Mouse (Mus musculus) liver, embryonic 14.5 days (tissue): ENCODE data around the gene Pp2d1. TPM values are rescaled to one million over a fixed set of nuclear protein-coding genes. Genes with fewer than 3 reads are reported as not detected.
"Not testable (repeated sequence)": the region's sequence is repeated elsewhere in the genome, so short reads cannot be mapped to it uniquely, and the experiment has no call there.

Experiments used
- ATAC-seq: fragments of 200-750 bp; cut with Nextera tagmentation; 2 replicates; pipeline ENCODE4 v1.8.0; 2017; ENCODE audit warnings: moderate number of reproducible peaks, mild to moderate bottlenecking, moderate library complexity; ENCODE audit not compliant: insufficient read depth
- DNase-seq, 3 experiments: peaks; one replicate each; pipeline ENCODE4 v3.0.0-alpha.2; 2012 to 2013; ENCODE audit warnings: low read depth in 3 of 3, low spot score in 3 of 3
- H3K27ac ChIP-seq: fragments of 300-500 bp; sonication (generic); 2 replicates; pipeline ENCODE4 v1.5.1; 2014; ENCODE audit warnings: moderate library complexity, mild to moderate bottlenecking, control low read depth, inconsistent platforms
- H3K27me3 ChIP-seq: fragments of 300-500 bp; sonication (generic); 2 replicates; pipeline ENCODE4 v1.6.1; 2014; ENCODE audit warnings: mild to moderate bottlenecking, low read length, moderate library complexity; ENCODE audit not compliant: control insufficient read depth, insufficient read depth
- H3K36me3 ChIP-seq: fragments of 300-500 bp; sonication (generic); replicated peaks from 2 replicates; pipeline ENCODE4 v1.6.1; 2014; ENCODE audit warnings: low read depth; ENCODE audit not compliant: control insufficient read depth, insufficient read depth
- H3K4me1 ChIP-seq, 2 experiments: fragments of 200-500 bp in 1 of 2; fragments of 300-500 bp in 1 of 2; sonication (generic) in 1 of 2; replicated peaks; 2 replicates each; pipeline ENCODE4 v1.6.1; 2012 to 2014; ENCODE audit warnings: antibody characterized with exemption in 1 of 2, inconsistent platforms in 1 of 2, low read length in 1 of 2; ENCODE audit not compliant: control insufficient read depth in 2 of 2, insufficient read depth in 2 of 2
- H3K4me2 ChIP-seq: fragments of 300-500 bp; sonication (generic); 2 replicates; pipeline ENCODE4 v1.6.1; 2014; ENCODE audit warnings: low read depth, mild to moderate bottlenecking, control low read depth, moderate library complexity
- H3K4me3 ChIP-seq, 2 experiments: fragments of 200-500 bp in 1 of 2; fragments of 300-500 bp in 1 of 2; sonication (generic) in 1 of 2; 2 replicates each; pipeline ENCODE4 v1.5.1; 2012 to 2014; ENCODE audit warnings: low read depth in 2 of 2, low read length in 2 of 2, mild to moderate bottlenecking in 2 of 2, control low read depth in 1 of 2, inconsistent platforms in 1 of 2, moderate library complexity in 1 of 2; ENCODE audit not compliant: insufficient read depth in 1 of 2
- H3K9ac ChIP-seq: fragments of 300-500 bp; sonication (generic); replicated peaks from 2 replicates; pipeline ENCODE4 v1.6.1; 2014; ENCODE audit warnings: mild to moderate bottlenecking, control low read depth, moderate library complexity
- H3K9me3 ChIP-seq: fragments of 300-500 bp; sonication (generic); 2 replicates; pipeline ENCODE4 v1.6.1; 2016; ENCODE audit warnings: low read length, mixed read lengths; ENCODE audit not compliant: control insufficient read depth
- CTCF ChIP-seq: IDR thresholded peaks from 2 replicates; pipeline ENCODE4 v1.5.1; 2016; ENCODE audit warnings: antibody characterized with exemption, low read depth, control low read depth
- EP300 ChIP-seq: IDR thresholded peaks from 2 replicates; pipeline ENCODE4 v1.6.1; 2016; ENCODE audit warnings: antibody characterized with exemption, low read depth
- WGBS: fragments of 180-500 bp; shearing (Covaris S2); extraction: QIAGEN DNeasy Blood & Tissue Kit; methylation state at CpG from one replicate; pipeline ENCODE4 v1.1.7; 2014; ENCODE audit not compliant: insufficient replicate concordance; 5-methylcytosine and 5-hydroxymethylcytosine counted together
- polyA plus RNA-seq, 2 experiments: library from polyadenylated mRNA; depleted of rRNA in 1 of 2; stranded (reverse) in 1 of 2; unstranded in 1 of 2; fragments of >200 nt; fragmentation: Nextera tagmentation in 1 of 2; extraction: Ambion mirVana in 1 of 2; gene quantifications; 2 replicates each; pipeline versions ENCODE4 v1.2.1 to v1.2.3; 2012 to 2014

Pp2d1 gene
- not detected in 2 replicates for polyA plus RNA-seq (2012; rRNA removed)
- 0.09 TPM in 1 of 2 replicates, not detected in the other for polyA plus RNA-seq (2014; fragmentation: Nextera tagmentation; extraction: Ambion mirVana)

- not testable (repeated sequence) for H3K4me2 ChIP-seq, H3K27ac ChIP-seq, H3K9me3 ChIP-seq, H3K36me3 ChIP-seq, H3K4me3 ChIP-seq, H3K27me3 ChIP-seq, H3K9ac ChIP-seq, H3K4me1 ChIP-seq, DNase-seq, ATAC-seq
- WGBS, result 72% methylated on average over 2 of the region's 2 CpGs
These were observed at the start of gene Pp2d1 for GRCm38 (mm10) chr17:53539351-53539750. TSS of gene Pp2d1 (minus strand) at chr17:53539451.

GRCm38 (mm10) chr17:53588097-53588855, 49.0 kb upstream of the Pp2d1 start:
- Histone ChIP-seq H3K4me2 (no peak overlapping the region; the same call in 1 of the 2 replicates), H3K27ac (peak overlapping the region; percentile 42; the same call in 1 of the 2 replicates), H3K36me3 (no peaks in the 10 kb centered on the region), H3K27me3 (no peaks in the 10 kb centered on the region), H3K4me3 (no peak overlapping the region), H3K9me3 (no peaks in the 10 kb centered on the region), H3K4me1 (peaks cover 13 to 23% of the 10 kb centered on the region in 2 experiments), H3K9ac (no peak overlapping the region; the same call in 1 of the 2 replicates)
- TF ChIP-seq EP300 (no peak), CTCF (0 out of 2 replicates have a peak, but pooled peaks have one; percentile 4)
- WGBS, result 63% methylated on average over 9 of the region's 9 CpGs
- DNase-seq, result no peak
- ATAC-seq, result no peak

- Histone ChIP-seq H3K4me1 (peaks cover 14 to 27% of the 10 kb centered on the region in 2 experiments), H3K36me3 (no peaks in the 10 kb centered on the region), H3K4me2 (peak overlapping the region; percentile 42), H3K9ac (peak overlapping the region; percentile 10), H3K27ac (peak overlapping the region; percentile 42), H3K9me3 (no peaks in the 10 kb centered on the region), H3K27me3 (no peaks in the 10 kb centered on the region), H3K4me3 (0 out of 4 replicates have a peak overlapping the region, but pooled peaks of 1 of the 2 experiments have one; percentile 3)
- TF ChIP-seq EP300 (peak; percentile 72), CTCF (no peak)
- DNase-seq (peak; percentile 52 to 67 (median 61)), ATAC-seq (peak; percentile 88)
- WGBS, result 15% methylated on average over 14 of the region's 14 CpGs
These were observed 48.0 kb upstream of the Pp2d1 start for GRCm38 (mm10) chr17:53587074-53587851.

GRCm38 (mm10) chr17:53583846-53584579, 44.8 kb upstream of the Pp2d1 start:
- Histone ChIP-seq H3K36me3 (no peaks in the 10 kb centered on the region), H3K4me3 (no peak overlapping the region), H3K9ac (no peak overlapping the region), H3K9me3 (no peaks in the 10 kb centered on the region), H3K4me2 (no peak overlapping the region), H3K27me3 (no peaks in the 10 kb centered on the region), H3K4me1 (peaks cover 19 to 37% of the 10 kb centered on the region in 2 experiments), H3K27ac (no peak overlapping the region)
- TF ChIP-seq CTCF (no peak), EP300 (no peak)
- WGBS, result 71% methylated on average over 11 of the region's 11 CpGs
- DNase-seq (no peak), ATAC-seq (no peak)
